Mouse (Mus musculus) left cerebral cortex, adult 2 months (tissue): Measurements from ENCODE around the gene Eral1. TPM values are rescaled to one million over a fixed set of nuclear protein-coding genes. Genes with fewer than 3 reads are reported as not detected.

ENCODE experiments used
- DNase-seq, 2 experiments: peaks; one replicate each; pipeline ENCODE4 v3.0.0; 2021 to 2022; ENCODE audit warnings: low spot score in 2 of 2, mixed read lengths in 1 of 2; ENCODE audit errors: extremely low spot score in 1 of 2
- H3K27ac ChIP-seq: fragments of 200-600 bp; 2 replicates; pipeline ENCODE4 v1.8.1; 2022
- H3K4me3 ChIP-seq: fragments of 200-600 bp; 2 replicates; pipeline ENCODE4 v1.8.1; 2022
- CTCF ChIP-seq: fragments of 200-600 bp; IDR thresholded peaks from 2 replicates; pipeline ENCODE4 v1.8.1; 2022; ENCODE audit warnings: antibody characterized with exemption, mild to moderate bottlenecking, moderate library complexity
- intact Hi-C: fragments of 180-260 bp; cut with DNase I; formaldehyde crosslinking; loops from one replicate; pipeline ENCODE4 v1.15.1; 2025
- long read RNA-seq, 2 experiments: library from polyadenylated mRNA; stranded (forward); transcript quantifications; one replicate each; pipeline ENCODE4 v2.0.0; 2021; ENCODE audit warnings: borderline mapping rate in 2 of 2
- total RNA-seq, 2 experiments: library from RNA; stranded (reverse); gene quantifications; 2 replicates each; pipeline ENCODE4 v1.2.3; 2021

Gene Eral1
- total RNA-seq, result 10 to 100 TPM; 18.9 to 19.0 TPM
- long read RNA-seq, experiment 1, transcript Eral1-201 (10 exons, 2,014 nt), result major isoform, 13 of 17 reads
- long read RNA-seq, experiment 1, partial matches to known transcripts, result 2 of 17 reads
- long read RNA-seq, experiment 1, other reads (novel, unspliced or antisense), result 1 of 17 reads
- long read RNA-seq, experiment 2, transcript Eral1-201 (10 exons, 2,014 nt), result major isoform, 12 of 19 reads
- long read RNA-seq, experiment 2, partial matches to known transcripts, result 1 of 19 reads
- long read RNA-seq, experiment 2, other reads (novel, unspliced or antisense), result 3 of 19 reads

- Histone ChIP-seq H3K27ac (peak within 1 kb of the TSS; percentile 45), H3K4me3 (peak within 1 kb of the TSS; percentile 96)
- TF ChIP-seq CTCF, result no peak; the same call in none of the 2 replicates
- intact Hi-C loops, result loop anchor here (1.0 to 5.0 kb wide), 2 partner anchors 14 to 72 kb away; partner anchors contain the start of gene Fam222b
- peak; percentile 80 to 83 for DNase-seq
These were observed at the start of gene Eral1 for GRCm38 (mm10) chr11:78079961-78080921. Gene Eral1, minus strand, starts transcription at chr11:78080383.

DNA sequence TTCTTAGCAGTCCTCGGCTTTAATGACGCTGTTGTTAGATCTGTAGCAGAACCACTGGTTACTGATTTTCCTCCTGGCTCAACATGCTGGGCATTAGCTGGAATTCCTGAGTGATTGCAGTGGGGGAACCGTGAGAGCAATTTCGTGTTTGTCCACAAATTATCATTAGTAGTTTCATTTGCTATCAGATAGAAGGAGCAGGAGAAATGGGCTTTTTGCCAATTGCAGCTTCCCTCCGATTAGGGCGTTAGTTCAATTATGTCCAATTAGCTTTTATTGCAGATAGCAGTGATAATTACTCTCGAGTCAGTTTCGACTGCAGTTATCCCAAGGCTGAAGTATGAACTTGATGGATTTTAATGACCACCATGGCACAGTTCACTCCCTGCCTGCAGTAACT is 49.3 kb upstream of the Eral1 start:
- H3K4me3 ChIP-seq, result no peak overlapping the region
- no peak for TF ChIP-seq CTCF
- intact Hi-C loops, result no loop called here
- no peak overlapping the region for H3K27ac ChIP-seq
- DNase-seq, result no peak

- H3K4me3 ChIP-seq, result no peak overlapping the region
- no peak for DNase-seq
- H3K27ac ChIP-seq, result no peak overlapping the region
- intact Hi-C loops, result no loop called here
- TF ChIP-seq CTCF, result no peak
These were observed 46.6 kb upstream of the Eral1 start for GRCm38 (mm10) chr11:78126739-78127138.

GRCm38 (mm10) chr11:78125691-78126090 is 45.5 kb upstream of the Eral1 start:
- DNase-seq, result no peak
- Histone ChIP-seq H3K27ac (no peak overlapping the region), H3K4me3 (no peak overlapping the region)
- intact Hi-C loops, result no loop called here
- TF ChIP-seq CTCF, result no peak

DNA sequence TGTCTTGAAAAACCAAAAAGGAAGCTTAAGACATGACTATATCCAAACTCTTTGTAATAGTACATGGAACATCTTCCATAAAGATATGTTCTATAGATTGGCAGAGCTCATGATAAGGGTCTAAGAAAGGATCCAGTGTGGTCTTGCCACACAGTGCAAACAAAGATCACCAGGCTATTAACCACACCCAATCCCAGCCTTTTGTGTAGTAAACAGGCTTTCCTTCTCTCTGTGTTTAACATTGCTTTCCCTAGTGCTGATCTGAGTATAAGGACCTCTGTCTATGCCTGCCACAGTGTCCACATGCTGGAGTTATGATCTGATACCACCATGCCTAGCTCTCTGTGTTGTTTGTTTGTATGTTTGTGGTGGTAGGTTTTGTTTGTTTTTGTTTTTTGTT is 43.6 kb upstream of the Eral1 start:
- no peak for TF ChIP-seq CTCF
- Histone ChIP-seq H3K27ac (no peak overlapping the region), H3K4me3 (no peak overlapping the region)
- no peak for DNase-seq
- intact Hi-C loops, result no loop called here

DNA sequence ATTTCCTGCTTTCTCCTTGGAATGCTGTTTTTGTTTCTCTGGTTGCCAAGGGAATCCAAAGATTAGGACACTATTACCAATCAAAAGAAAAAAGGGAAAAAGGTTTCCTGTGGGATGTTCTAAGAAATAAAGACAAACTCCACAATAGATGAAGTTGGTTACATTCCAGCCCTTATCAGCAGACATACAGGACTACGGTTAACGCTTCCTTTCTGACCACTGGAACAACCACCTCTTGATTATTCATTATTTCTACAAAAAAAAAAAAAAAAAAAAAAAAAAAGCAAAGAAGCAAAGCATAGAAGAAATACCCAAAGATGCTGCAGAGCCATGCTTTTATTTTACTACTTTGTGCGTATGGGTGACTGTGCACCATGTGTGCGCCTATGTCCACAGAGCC is 42.6 kb upstream of the Eral1 start:
- no peak for TF ChIP-seq CTCF
- no peak overlapping the region for H3K27ac ChIP-seq
- intact Hi-C loops, result no loop called here
- H3K4me3 ChIP-seq, result no peak overlapping the region
- no peak for DNase-seq

GRCm38 (mm10) chr11:78121176-78121575 is 41.0 kb upstream of the Eral1 start:
- no peak for DNase-seq
- Histone ChIP-seq H3K27ac (no peak overlapping the region), H3K4me3 (no peak overlapping the region)
- intact Hi-C loops, result no loop called here
- TF ChIP-seq CTCF, result no peak

DNA sequence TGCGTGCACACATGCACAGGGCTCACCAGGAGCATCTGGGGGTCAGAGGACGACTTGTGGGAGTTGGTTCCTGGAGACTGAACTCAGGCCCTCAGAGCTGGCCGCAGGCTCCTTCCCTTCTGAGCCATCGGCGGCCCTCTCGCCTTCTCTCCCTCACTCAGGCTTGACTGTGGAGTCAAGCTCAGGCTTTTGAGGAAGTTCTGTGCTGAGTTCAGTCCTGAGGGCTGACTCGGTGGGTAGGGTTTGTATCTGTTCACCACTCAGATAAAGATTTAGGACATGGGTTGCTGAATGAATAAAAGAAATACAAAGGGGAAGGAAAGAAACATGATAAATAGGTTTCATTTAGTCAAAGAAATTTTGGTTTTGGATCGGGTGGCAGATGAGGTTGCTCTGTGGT is 39.7 kb upstream of the Eral1 start:
- no peak for TF ChIP-seq CTCF
- DNase-seq, result no peak
- Histone ChIP-seq H3K4me3 (no peak overlapping the region), H3K27ac (no peak overlapping the region)
- intact Hi-C loops, result no loop called here

DNA sequence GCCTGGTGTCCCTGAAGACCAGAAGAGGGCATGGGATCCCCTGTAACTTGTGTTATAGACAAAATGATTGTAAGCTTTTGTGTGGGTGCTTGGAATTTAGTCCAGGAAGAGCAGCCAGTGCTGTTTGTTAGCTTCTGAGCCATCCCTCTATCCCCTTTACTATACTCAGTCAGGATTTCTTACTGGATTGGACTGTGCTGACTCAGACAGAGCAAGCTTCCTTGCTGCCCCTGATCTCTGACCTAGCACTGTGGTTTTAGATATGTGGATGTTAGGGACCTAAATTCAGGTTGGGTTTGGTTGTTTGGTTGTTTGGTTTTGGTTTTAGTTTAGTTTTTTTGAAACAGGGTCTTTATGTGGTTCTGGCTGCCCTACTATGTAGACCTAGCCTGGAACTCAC is 38.3 kb upstream of the Eral1 start:
- TF ChIP-seq CTCF, result no peak

GRCm38 (mm10) chr11:78116146-78116410 is 35.9 kb upstream of the Eral1 start:
- Histone ChIP-seq H3K27ac (no peak overlapping the region; the same call in 1 of the 2 replicates), H3K4me3 (peak overlapping the region; percentile 76)
- DNase-seq, result no peak
- intact Hi-C loops, result no loop called here
- TF ChIP-seq CTCF, result no peak

More for the DNA sequence above, 38.3 kb upstream of the Eral1 start:
- intact Hi-C loops, result no loop called here
- Histone ChIP-seq H3K4me3 (no peak overlapping the region), H3K27ac (no peak overlapping the region)
- DNase-seq, result no peak

- peak overlapping the region; percentile 76 for H3K4me3 ChIP-seq
- TF ChIP-seq CTCF, result no peak
- DNase-seq, result peak; percentile 92
- H3K27ac ChIP-seq, result peak overlapping the region; percentile 81
- intact Hi-C loops, result loop anchor here (2.0 kb wide), 1 partner anchor 21 kb away; the partner anchor contains the start of gene Fam222b
These were observed 35.4 kb upstream of the Eral1 start for GRCm38 (mm10) chr11:78115367-78116145.
